ENCODE assay signal across 8 mouse cellular contexts in genomic region chr5:21372493-21373179, GRCm38 (mm10). TPM values are rescaled to one million over a fixed set of nuclear protein-coding genes. Genes with fewer than 3 reads are reported as not detected.
DNase-seq lines count a peak whose midpoint lies in the region; ATAC-seq and TF ChIP-seq lines count a peak whose summit lies in the region.

Fgl2 (plus strand) TSS chr5:21372642.

- H3K36me3 ChIP-seq in erythroblast, embryonic 14.5 days (ENCODE audit: control insufficient read depth): no peaks in the 10 kb centered on the region
- H3K36me3 ChIP-seq in heart, embryonic 14.5 days (ENCODE audit: control insufficient read depth, insufficient read depth, low read length): peaks cover 5% of the 10 kb centered on the region; the same call in 1 of the 2 replicates
- no peaks in the 10 kb centered on the region for H3K36me3 ChIP-seq in kidney, postnatal 0 days (ENCODE audit: insufficient read depth, low read length)
- H3K36me3 ChIP-seq in liver, postnatal 0 days (replicated peaks; ENCODE audit: insufficient read depth, low read length): no peaks in the 10 kb centered on the region
- no peaks in the 10 kb centered on the region for H3K36me3 ChIP-seq in neural tube, embryonic 12.5 days
- no peaks in the 10 kb centered on the region for H3K36me3 ChIP-seq in testis, adult 2 months (ENCODE audit: control insufficient read depth, insufficient read depth, low read length)

- DNase-seq in CD4-positive helper T cell, adult 2 months (ENCODE audit: low read depth, low spot score): peak; percentile 40
- peak; percentile 58 for DNase-seq in adrenal gland, postnatal 14 days
- peak; percentile 70 for DNase-seq in kidney, postnatal 0 days (ENCODE audit: low spot score)
- peak; percentile 61 for DNase-seq in liver, postnatal 0 days

- peak; percentile 75 for TF ChIP-seq POLR2A in testis, adult 2 months (IDR thresholded peaks at IDR 0.05; ENCODE audit: control insufficient read depth, low read depth, low read length)

- no peak for TF ChIP-seq EP300 in liver, postnatal 0 days (IDR thresholded peaks at IDR 0.05; ENCODE audit: low read depth)

- H3K9me3 ChIP-seq in erythroblast, embryonic 14.5 days (ENCODE audit: control insufficient read depth, low read length): no peaks in the 10 kb centered on the region
- H3K9me3 ChIP-seq in heart, embryonic 14.5 days (ENCODE audit: control insufficient read depth, low read length): no peaks in the 10 kb centered on the region
- H3K9me3 ChIP-seq in kidney, postnatal 0 days (replicated peaks; ENCODE audit: low read length): no peaks in the 10 kb centered on the region
- no peaks in the 10 kb centered on the region for H3K9me3 ChIP-seq in liver, postnatal 0 days (ENCODE audit: low read length)
- no peaks in the 10 kb centered on the region for H3K9me3 ChIP-seq in neural tube, embryonic 12.5 days

- H3K27ac ChIP-seq in heart, embryonic 14.5 days (replicated peaks in 1 of 2; ENCODE audit: control insufficient read depth in 1 of 2, insufficient read depth in 1 of 2, low read depth in 2 of 2, low read length in 2 of 2): peak within 1 kb of the TSS; percentile 65 to 79
- H3K27ac ChIP-seq in kidney, postnatal 0 days: peak within 1 kb of the TSS; percentile 69; the same call in 1 of the 2 replicates
- H3K27ac ChIP-seq in liver, postnatal 0 days (ENCODE audit: low read depth): no peak within 1 kb of the TSS
- no peak within 1 kb of the TSS for H3K27ac ChIP-seq in neural tube, embryonic 12.5 days
- H3K27ac ChIP-seq in testis, adult 2 months (ENCODE audit: control insufficient read depth, insufficient read depth, low read depth, low read length): peak within 1 kb of the TSS; percentile 56

- no peak for TF ChIP-seq CTCF in kidney, postnatal 0 days (IDR thresholded peaks at IDR 0.05; ENCODE audit: low read depth)
- no peak for TF ChIP-seq CTCF in liver, postnatal 0 days (IDR thresholded peaks at IDR 0.05; ENCODE audit: low read depth)
- no peak for TF ChIP-seq CTCF in testis, adult 2 months (IDR thresholded peaks at IDR 0.05; ENCODE audit: control insufficient read depth, insufficient read depth, insufficient replicate concordance, low read depth, low read length)

- peaks cover 2% of the 10 kb centered on the region; the same call in 1 of the 2 replicates for H3K4me1 ChIP-seq in erythroblast, embryonic 14.5 days (ENCODE audit: control insufficient read depth)
- H3K4me1 ChIP-seq in heart, embryonic 14.5 days (ENCODE audit: control insufficient read depth in 2 of 2, insufficient read depth in 2 of 2, low read length in 2 of 2): peaks cover 0 to 13% of the 10 kb centered on the region in 2 experiments; a peak in 1 of 4 replicates
- H3K4me1 ChIP-seq in kidney, postnatal 0 days (replicated peaks; ENCODE audit: insufficient read depth, low read length): no peaks in the 10 kb centered on the region
- H3K4me1 ChIP-seq in liver, postnatal 0 days (ENCODE audit: insufficient read depth): no peaks in the 10 kb centered on the region
- H3K4me1 ChIP-seq in neural tube, embryonic 12.5 days: peaks cover 6% of the 10 kb centered on the region; the same call in 1 of the 2 replicates
- H3K4me1 ChIP-seq in testis, adult 2 months (ENCODE audit: control insufficient read depth, insufficient read depth, low read length): peaks cover 6% of the 10 kb centered on the region

- H3K27me3 ChIP-seq in erythroblast, embryonic 14.5 days (ENCODE audit: control insufficient read depth): peaks cover 17% of the 10 kb centered on the region
- H3K27me3 ChIP-seq in heart, embryonic 14.5 days (ENCODE audit: control insufficient read depth, insufficient read depth, low read length): no peaks in the 10 kb centered on the region
- H3K27me3 ChIP-seq in kidney, postnatal 0 days (ENCODE audit: insufficient read depth, low read length): no peaks in the 10 kb centered on the region
- no peaks in the 10 kb centered on the region for H3K27me3 ChIP-seq in liver, postnatal 0 days (ENCODE audit: insufficient read depth, low read length)
- H3K27me3 ChIP-seq in neural tube, embryonic 12.5 days (replicated peaks): no peaks in the 10 kb centered on the region
- no peaks in the 10 kb centered on the region for H3K27me3 ChIP-seq in testis, adult 2 months (ENCODE audit: control insufficient read depth, insufficient read depth, low read length)

- peak; percentile 84 for ATAC-seq in heart, embryonic 14.5 days (ENCODE audit: insufficient number of reproducible peaks, insufficient read depth, low FRiP score, low read depth)
- peak; percentile 71 for ATAC-seq in kidney, postnatal 0 days (replicated peaks; ENCODE audit: low FRiP score, low read depth)
- ATAC-seq in liver, postnatal 0 days: peak; percentile 53
- peak; percentile 93 for ATAC-seq in neural tube, embryonic 12.5 days (ENCODE audit: low FRiP score, low read depth)

- H3K4me2 ChIP-seq in heart, embryonic 14.5 days (ENCODE audit: low read length): peak within 1 kb of the TSS; percentile 92
- peak within 1 kb of the TSS; percentile 65 for H3K4me2 ChIP-seq in kidney, postnatal 0 days (ENCODE audit: low read length)
- H3K4me2 ChIP-seq in liver, postnatal 0 days (ENCODE audit: low read depth, low read length): peak within 1 kb of the TSS; percentile 60
- H3K4me2 ChIP-seq in neural tube, embryonic 12.5 days (replicated peaks): peak within 1 kb of the TSS; percentile 78

- H3K9ac ChIP-seq in heart, embryonic 14.5 days (ENCODE audit: low read length): peak within 1 kb of the TSS; percentile 87
- H3K9ac ChIP-seq in kidney, postnatal 0 days (ENCODE audit: low read depth, low read length): peak within 1 kb of the TSS; percentile 44
- peak within 1 kb of the TSS; percentile 48; the same call in 1 of the 2 replicates for H3K9ac ChIP-seq in liver, postnatal 0 days (replicated peaks)
- H3K9ac ChIP-seq in neural tube, embryonic 12.5 days: peak within 1 kb of the TSS; percentile 57

- peak within 1 kb of the TSS; percentile 35 for H3K4me3 ChIP-seq in erythroblast, embryonic 14.5 days (replicated peaks)
- peak within 1 kb of the TSS; percentile 69 to 71 for H3K4me3 ChIP-seq in heart, embryonic 14.5 days (ENCODE audit: control insufficient read depth in 1 of 2, insufficient read depth in 1 of 2, low read depth in 1 of 2, low read length in 2 of 2)
- H3K4me3 ChIP-seq in kidney, postnatal 0 days (replicated peaks; ENCODE audit: low read depth, low read length): peak within 1 kb of the TSS; percentile 43
- peak within 1 kb of the TSS; percentile 44 for H3K4me3 ChIP-seq in liver, postnatal 0 days (ENCODE audit: low read depth, low read length)
- peak within 1 kb of the TSS; percentile 39 for H3K4me3 ChIP-seq in neural tube, embryonic 12.5 days
- H3K4me3 ChIP-seq in testis, adult 2 months (ENCODE audit: control insufficient read depth, low read depth, low read length): peak within 1 kb of the TSS; percentile 65

- WGBS in heart, embryonic 14.5 days: 1% methylated on average over 31 of the region's 31 CpGs
- WGBS in kidney, postnatal 0 days: 4% methylated on average over 31 of the region's 31 CpGs
- WGBS in liver, postnatal 0 days (ENCODE audit: insufficient replicate concordance): 4% methylated on average over 31 of the region's 31 CpGs
- WGBS in neural tube, embryonic 12.5 days: 7% methylated on average over 31 of the region's 31 CpGs

RNA-seq across cellular contexts. Expression of gene Fgl2, which starts in this region (rescaled TPM):
- 5.4 and 8.8 TPM in 2 replicates for total RNA-seq in adrenal gland, postnatal 14 days (2021)
- not detected in 2 replicates for polyA plus RNA-seq in erythroblast, embryonic 14.5 days (2012)
- polyA plus RNA-seq in heart, embryonic 14.5 days (2014; fragmentation: Nextera tagmentation; extraction: Ambion mirVana): 34.7 and 41.9 TPM in 2 replicates
- 11.1 and 11.9 TPM in 2 replicates for polyA plus RNA-seq in kidney, postnatal 0 days (2015; fragmentation: Nextera tagmentation; extraction: Ambion mirVana)
- polyA plus RNA-seq in liver, postnatal 0 days (2015; fragmentation: Nextera tagmentation; extraction: Ambion mirVana): 3.2 and 3.5 TPM in 2 replicates
- polyA plus RNA-seq in neural tube, embryonic 12.5 days (2016; fragmentation: Nextera tagmentation; extraction: Ambion mirVana): 2.3 and 3.5 TPM in 2 replicates
- 6.5 and 10.0 TPM in 2 replicates for polyA plus RNA-seq in testis, adult 2 months (2012; rRNA removed)

Comparison
In these comparisons a context has a peak if more than half of its experiments do, and no peak if none do; other contexts are left out.
1. H3K27ac ChIP-seq: peak in heart, embryonic 14.5 days (2 of 2), kidney, postnatal 0 days (single experiment) and testis, adult 2 months (single experiment); none in liver, postnatal 0 days (single experiment) and neural tube, embryonic 12.5 days (single experiment).
2. Peak in every context shown above with its lines, with median percentiles within 50 percentile points of each other: DNase-seq, H3K4me3 ChIP-seq, ATAC-seq, H3K4me2 ChIP-seq and H3K9ac ChIP-seq.